Mouse (Mus musculus) lung, embryonic 14.5 days (tissue): ENCODE measurements around the gene Ankrd55. TPM values are rescaled to one million over a fixed set of nuclear protein-coding genes. Genes with fewer than 3 reads are reported as not detected.

Experiments
- ATAC-seq: fragments of 200-750 bp; cut with Nextera tagmentation; 2 replicates; pipeline ENCODE4 v1.8.0; 2017; ENCODE audit warnings: mild to moderate bottlenecking, moderate TSS enrichment, moderate library complexity; ENCODE audit not compliant: insufficient read depth
- DNase-seq: peaks from one replicate; pipeline ENCODE4 v3.0.0-alpha.2; 2015
- H3K27ac ChIP-seq: fragments of 300-500 bp; sonication (generic); 2 replicates; pipeline ENCODE4 v1.5.1; 2014; ENCODE audit warnings: low read depth, mild to moderate bottlenecking, moderate library complexity
- H3K27me3 ChIP-seq: fragments of 300-500 bp; sonication (generic); 2 replicates; pipeline ENCODE4 v1.6.1; 2014; ENCODE audit warnings: low read length, control low read depth; ENCODE audit not compliant: insufficient read depth
- H3K36me3 ChIP-seq: fragments of 300-500 bp; sonication (generic); 2 replicates; pipeline ENCODE4 v1.6.1; 2014; ENCODE audit warnings: control low read depth; ENCODE audit not compliant: insufficient read depth
- H3K4me1 ChIP-seq: fragments of 300-500 bp; sonication (generic); 2 replicates; pipeline ENCODE4 v1.6.1; 2014; ENCODE audit warnings: antibody characterized with exemption, control low read depth; ENCODE audit not compliant: insufficient read depth
- H3K4me2 ChIP-seq: fragments of 300-500 bp; sonication (generic); 2 replicates; pipeline ENCODE4 v1.6.1; 2014; ENCODE audit warnings: mild to moderate bottlenecking
- H3K4me3 ChIP-seq: fragments of 300-500 bp; sonication (generic); 2 replicates; pipeline ENCODE4 v1.5.1; 2014; ENCODE audit warnings: low read depth, low read length
- H3K9ac ChIP-seq: fragments of 300-500 bp; sonication (generic); 2 replicates; pipeline ENCODE4 v1.6.1; 2014
- H3K9me3 ChIP-seq: fragments of 300-500 bp; sonication (generic); 2 replicates; pipeline ENCODE4 v1.6.1; 2016; ENCODE audit warnings: low read depth, low read length, control low read depth
- CTCF ChIP-seq: IDR thresholded peaks from 2 replicates; pipeline ENCODE4 v1.5.1; 2016; ENCODE audit warnings: antibody characterized with exemption, low read depth
- WGBS: fragments of 180-500 bp; shearing (Covaris S2); extraction: QIAGEN DNeasy Blood & Tissue Kit; methylation state at CpG from one replicate; pipeline ENCODE4 v1.1.7; 2014; 5-methylcytosine and 5-hydroxymethylcytosine counted together
- polyA plus RNA-seq: library from polyadenylated mRNA; unstranded; fragments of >200 nt; fragmentation: Nextera tagmentation; extraction: Ambion mirVana; gene quantifications from 2 replicates; pipeline ENCODE4 v1.2.1, GENCODE M21; 2014

Gene Ankrd55
- polyA plus RNA-seq, 1 experiment from 2014 or later = 0.18 TPM

GRCm38 (mm10) chr13:112315442-112315841 lies 27.2 kb downstream of the Ankrd55 start:
- TF ChIP-seq CTCF = no peak
- no peaks in the 10 kb centered on the region for H3K36me3 ChIP-seq
- H3K4me3 ChIP-seq = no peak overlapping the region
- 29% methylated on average over 3 of the region's 3 CpGs for WGBS
- no peaks in the 10 kb centered on the region for H3K4me1 ChIP-seq
- H3K27me3 ChIP-seq = no peaks in the 10 kb centered on the region
- ATAC-seq = no peak
- no peak for DNase-seq
- no peaks in the 10 kb centered on the region for H3K9me3 ChIP-seq
- no peak overlapping the region for H3K4me2 ChIP-seq
- H3K27ac ChIP-seq = no peak overlapping the region
- H3K9ac ChIP-seq = no peak overlapping the region

DNA sequence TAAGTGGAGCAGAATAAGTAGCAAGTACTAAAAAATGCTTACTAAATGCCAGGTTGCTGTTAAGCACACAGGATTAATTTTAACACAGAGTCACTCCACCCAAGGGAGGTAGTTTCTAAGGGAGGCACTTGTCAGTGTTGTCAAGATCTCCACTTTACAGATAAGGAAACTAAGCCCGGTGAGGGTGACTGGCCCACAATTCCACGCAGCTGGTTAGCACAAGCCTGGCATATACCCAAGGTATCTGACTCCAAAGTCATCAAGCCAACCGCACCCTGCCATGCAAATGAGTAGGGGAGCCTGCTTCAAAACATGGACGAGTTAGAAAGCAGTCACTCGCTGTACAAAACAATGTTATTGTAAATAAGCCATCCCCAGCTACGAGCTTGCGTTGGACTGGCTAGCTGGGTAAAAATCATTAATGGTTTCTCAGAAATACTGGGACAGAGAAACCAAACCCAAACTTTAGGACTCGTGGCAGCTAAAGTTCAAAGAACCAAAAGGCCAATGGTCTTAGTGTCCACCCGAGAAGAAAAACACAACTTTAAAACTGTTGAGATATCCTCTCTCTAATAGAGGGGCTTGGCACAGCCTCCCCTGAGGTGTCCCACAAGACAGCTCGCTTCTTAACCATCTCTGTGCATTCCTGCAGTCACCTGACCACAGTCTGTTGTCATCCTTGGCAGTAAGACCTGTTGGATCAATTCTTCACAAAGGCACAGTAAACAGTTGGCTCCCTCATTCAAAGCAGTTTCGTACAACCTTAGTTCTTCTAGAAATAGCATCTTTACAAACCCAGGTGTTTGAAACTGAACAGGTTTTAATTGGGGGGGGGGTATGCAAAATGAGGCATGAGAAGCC lies 28.6 kb downstream of the Ankrd55 start:
- no peak for DNase-seq
- Histone ChIP-seq H3K4me3 (no peak overlapping the region), H3K27ac (no peak overlapping the region), H3K4me1 (no peaks in the 10 kb centered on the region), H3K36me3 (no peaks in the 10 kb centered on the region), H3K9ac (no peak overlapping the region), H3K4me2 (no peak overlapping the region), H3K9me3 (no peaks in the 10 kb centered on the region), H3K27me3 (no peaks in the 10 kb centered on the region)
- WGBS = 57% methylated on average over 11 of the region's 11 CpGs
- no peak for TF ChIP-seq CTCF
- ATAC-seq = no peak

DNA sequence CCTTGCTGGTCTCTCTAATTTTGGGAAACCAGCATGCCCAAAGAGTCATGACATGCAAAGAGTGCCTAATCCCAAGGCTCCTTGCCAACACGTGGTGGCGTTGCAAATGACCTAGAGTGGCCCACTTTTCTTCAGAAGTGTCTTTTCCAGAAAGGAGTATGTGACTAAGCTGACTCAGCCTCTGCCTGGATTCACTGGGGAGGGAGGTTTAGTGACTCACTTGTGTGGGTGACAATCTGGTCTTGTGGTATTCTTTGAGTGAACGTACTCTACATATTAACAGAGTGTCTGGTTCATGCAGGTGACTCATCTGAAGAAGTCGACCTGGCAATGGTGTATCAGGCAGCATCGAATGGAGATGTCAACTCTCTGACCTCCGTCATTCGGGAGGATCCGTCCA lies 29.9 kb downstream of the Ankrd55 start:
- DNase-seq = no peak
- no peak for ATAC-seq
- Histone ChIP-seq H3K4me1 (no peaks in the 10 kb centered on the region), H3K4me3 (no peak overlapping the region), H3K36me3 (no peaks in the 10 kb centered on the region), H3K9me3 (no peaks in the 10 kb centered on the region), H3K27me3 (no peaks in the 10 kb centered on the region), H3K4me2 (no peak overlapping the region), H3K27ac (no peak overlapping the region), H3K9ac (no peak overlapping the region)
- 86% methylated on average over 8 of the region's 8 CpGs for WGBS
- TF ChIP-seq CTCF = no peak

GRCm38 (mm10) chr13:112323591-112324266 lies 35.5 kb downstream of the Ankrd55 start:
- Histone ChIP-seq H3K4me3 (no peak overlapping the region), H3K27me3 (no peaks in the 10 kb centered on the region), H3K4me2 (no peak overlapping the region), H3K4me1 (no peaks in the 10 kb centered on the region), H3K27ac (no peak overlapping the region), H3K9ac (no peak overlapping the region), H3K9me3 (no peaks in the 10 kb centered on the region), H3K36me3 (no peaks in the 10 kb centered on the region)
- no peak for ATAC-seq
- no peak for TF ChIP-seq CTCF
- WGBS = 55% methylated on average over 12 of the region's 12 CpGs
- no peak for DNase-seq

GRCm38 (mm10) chr13:112325126-112325525 lies 36.9 kb downstream of the Ankrd55 start:
- no peak overlapping the region for H3K27ac ChIP-seq
- no peak overlapping the region for H3K9ac ChIP-seq
- no peak overlapping the region for H3K4me3 ChIP-seq
- TF ChIP-seq CTCF = no peak
- no peak overlapping the region for H3K4me2 ChIP-seq
- H3K4me1 ChIP-seq = no peaks in the 10 kb centered on the region
- DNase-seq (no peak), ATAC-seq (no peak)
- no peaks in the 10 kb centered on the region for H3K36me3 ChIP-seq
- no peaks in the 10 kb centered on the region for H3K27me3 ChIP-seq
- WGBS = 79% methylated on average over 2 of the region's 2 CpGs
- no peaks in the 10 kb centered on the region for H3K9me3 ChIP-seq

- Histone ChIP-seq H3K27me3 (no peaks in the 10 kb centered on the region), H3K4me3 (no peak overlapping the region), H3K4me2 (no peak overlapping the region), H3K9ac (no peak overlapping the region), H3K4me1 (no peaks in the 10 kb centered on the region), H3K9me3 (no peaks in the 10 kb centered on the region), H3K27ac (no peak overlapping the region), H3K36me3 (no peaks in the 10 kb centered on the region)
- no peak for TF ChIP-seq CTCF
- 68% methylated on average over 7 of the region's 7 CpGs for WGBS
- no peak for DNase-seq
- ATAC-seq = no peak
Measured at GRCm38 (mm10) chr13:112326403-112326802, 38.2 kb downstream of the Ankrd55 start.

DNA sequence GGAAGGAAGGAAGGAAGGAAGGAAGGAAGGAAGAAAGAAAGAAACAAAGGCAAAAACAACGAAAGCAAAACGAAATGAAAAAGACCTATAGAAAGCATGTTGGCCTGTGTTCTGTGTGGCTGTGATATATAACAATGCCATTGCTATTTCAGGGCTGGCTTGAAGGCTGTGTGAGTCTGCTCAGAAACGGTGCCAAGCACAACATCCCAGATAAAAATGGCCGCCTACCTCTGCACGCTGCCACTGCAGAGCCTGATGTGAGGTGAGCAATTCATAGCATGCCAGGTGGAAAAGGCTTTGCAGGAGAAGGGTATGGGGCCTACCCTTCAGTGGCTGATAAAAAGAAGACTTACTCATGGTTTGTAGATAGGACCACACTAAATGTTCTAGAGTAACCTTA lies 38.7 kb downstream of the Ankrd55 start:
- Histone ChIP-seq H3K9ac (no peak overlapping the region), H3K9me3 (no peaks in the 10 kb centered on the region), H3K4me2 (no peak overlapping the region), H3K36me3 (no peaks in the 10 kb centered on the region), H3K27ac (peak overlapping the region; percentile 26; the same call in 1 of the 2 replicates), H3K27me3 (no peaks in the 10 kb centered on the region), H3K4me1 (peaks cover 4% of the 10 kb centered on the region), H3K4me3 (no peak overlapping the region)
- no peak for ATAC-seq
- 82% methylated on average over 5 of the region's 5 CpGs for WGBS
- no peak for TF ChIP-seq CTCF
- no peak for DNase-seq
